Mouse (Mus musculus) CH12.LX (cell line): Measurements from ENCODE around the gene Kif26b. TPM values are rescaled to one million over a fixed set of nuclear protein-coding genes. Genes with fewer than 3 reads are reported as not detected.

Experiments used
- DNase-seq: peaks from one replicate; pipeline ENCODE4 v3.0.0-alpha.2; 2013; ENCODE audit errors: extremely low read depth
- H3K27ac ChIP-seq: 2 replicates; pipeline ENCODE4 v1.5.1; 2012; ENCODE audit warnings: low read depth, mild to moderate bottlenecking, control low read depth, moderate library complexity; ENCODE audit not compliant: insufficient read depth
- H3K27me3 ChIP-seq: replicated peaks from 2 replicates; pipeline ENCODE3; 2012; ENCODE audit warnings: inconsistent platforms
- H3K36me3 ChIP-seq, 2 experiments: replicated peaks in 1 of 2; 2 replicates each; pipeline versions ENCODE3 to v1.6.1; 2012; ENCODE audit warnings: inconsistent platforms in 1 of 2, low read length in 1 of 2, mild to moderate bottlenecking in 1 of 2, mixed read lengths in 1 of 2, moderate library complexity in 1 of 2; ENCODE audit not compliant: control insufficient read depth in 1 of 2, insufficient read depth in 1 of 2
- H3K4me1 ChIP-seq, 2 experiments: 2 replicates each; pipeline ENCODE4 v1.6.1; 2012; ENCODE audit warnings: inconsistent platforms in 1 of 2, moderate library complexity in 1 of 2; ENCODE audit not compliant: insufficient read depth in 2 of 2, control insufficient read depth in 1 of 2
- H3K4me2 ChIP-seq: 2 replicates; pipeline ENCODE4 v1.6.1; 2012; ENCODE audit warnings: low read depth, mild to moderate bottlenecking, control low read depth; ENCODE audit not compliant: poor library complexity, insufficient read depth, severe bottlenecking
- H3K4me3 ChIP-seq, 3 experiments: fragments of 150-350 bp in 1 of 3; sonication (generic) in 1 of 3; replicated peaks in 1 of 3; 2 replicates each; pipeline versions ENCODE3 to v1.5.1; 2011 to 2012; ENCODE audit warnings: low read depth in 2 of 3, low read length in 2 of 3, mild to moderate bottlenecking in 2 of 3, moderate library complexity in 2 of 3, control low read depth in 1 of 3, improper control_type of control experiment in 1 of 3, inconsistent platforms in 1 of 3, mixed read lengths in 1 of 3; ENCODE audit not compliant: poor library complexity in 1 of 3
- H3K79me2 ChIP-seq: replicated peaks from 2 replicates; pipeline ENCODE4 v1.6.1; 2012; ENCODE audit warnings: mild to moderate bottlenecking, moderate library complexity; ENCODE audit not compliant: control insufficient read depth, poor library complexity, insufficient read depth, severe bottlenecking; ENCODE audit errors: extremely low read depth
- H3K9ac ChIP-seq: 2 replicates; pipeline ENCODE4 v1.6.1; 2012; ENCODE audit warnings: low read depth, mild to moderate bottlenecking, control low read depth, moderate library complexity; ENCODE audit not compliant: insufficient read depth
- H3K9me3 ChIP-seq: replicated peaks from 2 replicates; pipeline ENCODE3; 2012; ENCODE audit warnings: low read length, inconsistent platforms, mixed read lengths
- BHLHE40 ChIP-seq: IDR thresholded peaks from 2 replicates; pipeline ENCODE4 v1.6.1; 2011; ENCODE audit warnings: mild to moderate bottlenecking, low read depth, low read length, improper control_type of control experiment
- CTCF ChIP-seq, 2 experiments: IDR thresholded peaks in 1 of 2; conservative IDR thresholded peaks in 1 of 2; 2 replicates each; pipeline ENCODE4 v1.5.1; 2011 to 2012; ENCODE audit warnings: low read depth in 2 of 2, low read length in 2 of 2, improper control_type of control experiment in 1 of 2, inconsistent platforms in 1 of 2, mild to moderate bottlenecking in 1 of 2, moderate library complexity in 1 of 2
- E2F4 ChIP-seq: IDR thresholded peaks from 2 replicates; pipeline ENCODE4 v1.6.1; 2011; ENCODE audit warnings: low read depth, low read length, improper control_type of control experiment; ENCODE audit not compliant: insufficient replicate concordance
- ETS1 ChIP-seq: conservative IDR thresholded peaks from 2 replicates; pipeline ENCODE4 v1.6.1; 2012; ENCODE audit warnings: low read depth, mild to moderate bottlenecking, inconsistent platforms, low read length, improper control_type of control experiment, moderate library complexity
- GABPA ChIP-seq: IDR thresholded peaks from 2 replicates; pipeline ENCODE4 v1.6.1; 2012; ENCODE audit warnings: low read depth, low read length, improper control_type of control experiment, inconsistent platforms; ENCODE audit not compliant: insufficient replicate concordance
- JUND ChIP-seq: conservative IDR thresholded peaks from 2 replicates; pipeline ENCODE4 v1.6.1; 2011; ENCODE audit warnings: low read depth, low read length, improper control_type of control experiment
- MAFK ChIP-seq: IDR thresholded peaks from 2 replicates; pipeline ENCODE4 v1.6.1; 2011; ENCODE audit warnings: low read length, improper control_type of control experiment; ENCODE audit not compliant: insufficient replicate concordance
- MAX ChIP-seq: IDR thresholded peaks from 2 replicates; pipeline ENCODE4 v1.6.1; 2011; ENCODE audit warnings: low read length, improper control_type of control experiment
- MXI1 ChIP-seq: IDR thresholded peaks from 2 replicates; pipeline ENCODE4 v1.6.1; 2011; ENCODE audit warnings: mild to moderate bottlenecking, low read depth, low read length, improper control_type of control experiment
- MYC ChIP-seq: IDR thresholded peaks from 2 replicates; pipeline ENCODE4 v1.6.1; 2011; ENCODE audit warnings: low read depth, mild to moderate bottlenecking, improper control_type of control experiment, low read length
- NELFE ChIP-seq: IDR thresholded peaks from 2 replicates; pipeline ENCODE4 v1.6.1; 2011; ENCODE audit warnings: low read depth, low read length, improper control_type of control experiment
- NRF1 ChIP-seq: IDR thresholded peaks from 2 replicates; pipeline ENCODE4 v1.6.1; 2014; ENCODE audit warnings: low read depth, mild to moderate bottlenecking, inconsistent platforms, low read length, improper control_type of control experiment, moderate library complexity
- RAD21 ChIP-seq: IDR thresholded peaks from 2 replicates; pipeline ENCODE4 v1.6.1; 2011; ENCODE audit warnings: low read depth, mild to moderate bottlenecking, low read length, improper control_type of control experiment, moderate library complexity
- RCOR1 ChIP-seq: conservative IDR thresholded peaks from 2 replicates; pipeline ENCODE4 v1.6.1; 2012; ENCODE audit warnings: low read depth, mild to moderate bottlenecking, inconsistent platforms, low read length, improper control_type of control experiment
- SMC3 ChIP-seq: IDR thresholded peaks from 2 replicates; pipeline ENCODE4 v1.6.1; 2011; ENCODE audit warnings: low read depth, low read length, improper control_type of control experiment
- TBP ChIP-seq: conservative IDR thresholded peaks from 2 replicates; pipeline ENCODE4 v1.6.1; 2011; ENCODE audit warnings: low read depth, low read length, improper control_type of control experiment
- USF1 ChIP-seq: IDR thresholded peaks from 2 replicates; pipeline ENCODE4 v1.6.1; 2014; ENCODE audit warnings: low read depth, mild to moderate bottlenecking, inconsistent platforms, low read length, improper control_type of control experiment
- dilution Hi-C: fragments of 300-500 bp; cut with MboI; formaldehyde crosslinking; loops from 2 replicates; pipeline ENCODE4 v1.14.3; 2020; ENCODE audit warnings: low sequenced_read_pairs; ENCODE audit not compliant: extremely low pct_unique_long_range_greater_than_20kb, extremely low pct_ligation_motif_present
- in situ Hi-C: fragments of 300-500 bp; cut with MboI; formaldehyde crosslinking; loops from 3 replicates; pipeline ENCODE4 v1.14.3; 2019; ENCODE audit warnings: low sequenced_read_pairs, low pct_ligation_motif_present, low pct_unique_long_range_greater_than_20kb, mixed read lengths
- polyA plus RNA-seq: library from polyadenylated mRNA; unstranded; fragments of >175 nt; gene quantifications from 2 replicates; pipeline ENCODE4 v1.2.1, GENCODE M21; 2012; ENCODE audit warnings: low read depth; ENCODE audit not compliant: insufficient read length
- total RNA-seq, 2 experiments: library from RNA; depleted of rRNA; stranded (reverse); fragments of 300-350 nt in 1 of 2; fragments of >200 nt in 1 of 2; gene quantifications; 2 replicates each; pipeline ENCODE4 v1.2.3; 2012 to 2014

The Kif26b gene
- total and polyA plus RNA-seq, 3 experiments, result 0.09 TPM; not detected in 2

GRCm38 (mm10) chr1:178972055-178972454 lies 443.1 kb downstream of the Kif26b start:
- no peaks in the 10 kb centered on the region for H3K4me1 ChIP-seq
- H3K4me3 ChIP-seq, result no peak overlapping the region
- H3K36me3 ChIP-seq, result no peaks in the 10 kb centered on the region
- TF ChIP-seq RCOR1, result no peak
- dilution Hi-C loops (no loop called here), in situ Hi-C loops (no loop called here)
- H3K9ac ChIP-seq, result no peak overlapping the region
- H3K79me2 ChIP-seq, result no peaks in the 10 kb centered on the region
- no peak overlapping the region for H3K27ac ChIP-seq
- H3K9me3 ChIP-seq, result no peaks in the 10 kb centered on the region
- H3K27me3 ChIP-seq, result no peaks in the 10 kb centered on the region
- no peak overlapping the region for H3K4me2 ChIP-seq
- DNase-seq, result no peak

- no peaks in the 10 kb centered on the region for H3K9me3 ChIP-seq
- no peak overlapping the region for H3K9ac ChIP-seq
- no peaks in the 10 kb centered on the region for H3K36me3 ChIP-seq
- H3K27ac ChIP-seq, result no peak overlapping the region
- no peaks in the 10 kb centered on the region for H3K79me2 ChIP-seq
- dilution Hi-C loops (no loop called here), in situ Hi-C loops (no loop called here)
- H3K4me1 ChIP-seq, result no peaks in the 10 kb centered on the region
- TF ChIP-seq MYC (no peak), RCOR1 (no peak), CTCF (conservative IDR thresholded peaks at IDR 0.05 in 1 of 2, IDR thresholded peaks at IDR 0.05 in 1 of 2; ENCODE audit: low read depth in 2 of 2, low read length in 2 of 2) (no peak), BHLHE40 (no peak), GABPA (no peak), NELFE (no peak), JUND (no peak), NRF1 (no peak), SMC3 (no peak), MAFK (no peak), E2F4 (no peak), ETS1 (no peak), MXI1 (no peak), MAX (no peak), TBP (no peak)
- H3K4me2 ChIP-seq, result no peak overlapping the region
- no peak for DNase-seq
- no peaks in the 10 kb centered on the region for H3K27me3 ChIP-seq
- H3K4me3 ChIP-seq, result no peak overlapping the region
These were observed 449.8 kb downstream of the Kif26b start for GRCm38 (mm10) chr1:178978617-178979245.

- H3K27ac ChIP-seq, result no peak overlapping the region
- no peak overlapping the region for H3K4me3 ChIP-seq
- H3K4me1 ChIP-seq, result no peaks in the 10 kb centered on the region
- no peaks in the 10 kb centered on the region for H3K36me3 ChIP-seq
- dilution Hi-C loops, result no loop called here
- no peak overlapping the region for H3K9ac ChIP-seq
- H3K4me2 ChIP-seq, result no peak overlapping the region
- in situ Hi-C loops, result no loop called here
- H3K9me3 ChIP-seq, result no peaks in the 10 kb centered on the region
- DNase-seq, result no peak
- H3K27me3 ChIP-seq, result no peaks in the 10 kb centered on the region
- peak in 1 of 2 experiments; percentile 45; a peak in 1 of 4 replicates for TF ChIP-seq CTCF (conservative IDR thresholded peaks at IDR 0.05 in 1 of 2, IDR thresholded peaks at IDR 0.05 in 1 of 2; ENCODE audit: low read depth in 2 of 2, low read length in 2 of 2)
- no peak for TF ChIP-seq ETS1
- no peak for TF ChIP-seq TBP
- no peak for TF ChIP-seq USF1
- no peak; the same call in 1 of the 2 replicates for TF ChIP-seq RAD21
- H3K79me2 ChIP-seq, result no peaks in the 10 kb centered on the region
These were observed 451.3 kb downstream of the Kif26b start for GRCm38 (mm10) chr1:178980185-178980584.
